Mouse (Mus musculus): ENCODE measurements at regions not wholly inside any gene's neighbourhood (a gene's known extent, or its start where the extent isn't known, plus 50 kb on each side); places are given as distances from the start of the nearest gene placed in this dataset. TPM values are rescaled to one million over a fixed set of nuclear protein-coding genes. Genes with fewer than 3 reads are reported as not detected.

DNA sequence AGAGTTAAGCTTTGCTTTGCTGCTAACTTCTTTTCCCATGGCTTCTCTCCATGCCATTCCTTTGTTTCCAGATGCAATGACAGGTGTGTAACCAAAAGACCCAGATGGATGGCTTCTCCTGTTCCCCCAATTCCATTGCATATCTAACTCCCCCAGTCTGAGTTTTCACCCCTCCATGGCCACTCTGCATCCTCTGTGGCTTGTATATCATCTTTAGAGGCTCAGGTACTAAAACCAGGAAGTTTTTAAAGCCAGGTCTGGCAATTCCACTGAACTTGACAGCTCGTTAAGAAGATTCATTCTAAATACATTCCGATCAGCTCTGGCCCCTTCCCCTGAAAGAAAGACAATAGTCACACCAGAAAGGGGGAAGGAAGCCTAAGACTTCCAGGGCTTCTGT is 60.6 kb upstream of the Api5 start:
- ATAC-seq (ENCODE audit: low FRiP score) (no peak), DNase-seq (ENCODE audit: low spot score) (no peak)
- 62% methylated on average over 2 of the region's 2 CpGs for WGBS
- Histone ChIP-seq H3K4me1 (replicated peaks; ENCODE audit: control insufficient read depth, insufficient read depth, low read length) (no peaks in the 10 kb centered on the region), H3K4me2 (replicated peaks) (no peak overlapping the region), H3K9me3 (ENCODE audit: control insufficient read depth, low read length) (no peaks in the 10 kb centered on the region), H3K27ac (no peak overlapping the region), H3K36me3 (replicated peaks; ENCODE audit: control insufficient read depth, insufficient read depth) (no peaks in the 10 kb centered on the region), H3K27me3 (ENCODE audit: control insufficient read depth, insufficient read depth, low read length) (no peaks in the 10 kb centered on the region), H3K4me3 (replicated peaks; ENCODE audit: low read length) (no peak overlapping the region), H3K9ac (no peak overlapping the region)

Small RNA genes lying in the stretch of these regions (microRNA-seq; reads per million reads assigned to microRNA genes)
- not detected for gene Gm44461

Data from hindbrain, embryonic 14.5 days (tissue).